Mouse (Mus musculus) urinary bladder, postnatal 14 days (tissue): Measurements from ENCODE around the gene Acsm1.
"Not testable (repeated sequence)": the region's sequence is repeated elsewhere in the genome, so short reads cannot be mapped to it uniquely, and the experiment has no call there.

Experiments used
- DNase-seq: peaks from one replicate; pipeline ENCODE4 v3.0.0; 2021; ENCODE audit warnings: low spot score

Gene Acsm1

GRCm38 (mm10) chr7:119606664-119607076 lies at the start of gene Acsm1:
TSS of gene Acsm1 (plus strand) at chr7:119607026.
- no peak for DNase-seq

DNA sequence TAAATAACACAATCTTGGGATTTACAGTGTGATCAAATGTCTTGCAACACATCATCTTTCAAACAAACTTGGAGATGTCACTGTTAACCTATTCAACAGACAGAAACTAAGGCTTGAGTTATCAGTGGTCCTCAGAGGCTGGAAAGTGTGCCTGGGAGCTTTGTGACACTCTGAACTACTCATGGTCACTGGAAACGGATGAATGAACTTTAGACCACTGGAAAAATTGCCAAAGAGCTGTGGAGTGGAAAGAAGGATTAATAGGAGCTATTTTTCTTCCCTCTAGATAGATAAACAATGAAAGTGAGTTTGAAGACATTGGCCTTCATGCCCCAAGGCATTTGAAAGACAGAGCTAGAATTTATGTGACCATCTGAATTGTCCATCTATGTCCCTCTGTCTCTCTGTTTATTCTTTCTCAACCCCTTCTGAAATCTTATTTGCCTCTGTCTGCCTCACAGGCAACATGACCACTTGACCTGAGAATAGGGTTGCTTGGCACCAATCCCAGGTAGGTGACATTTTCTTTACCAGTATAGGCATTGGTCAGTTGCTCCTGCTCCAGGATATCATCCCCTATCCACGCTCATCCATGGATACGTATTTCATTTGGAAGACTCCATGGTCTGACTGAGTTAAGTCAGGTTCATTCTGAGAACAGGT lies 46.9 kb upstream of the Acsm1 start:
- DNase-seq: no peak

DNA sequence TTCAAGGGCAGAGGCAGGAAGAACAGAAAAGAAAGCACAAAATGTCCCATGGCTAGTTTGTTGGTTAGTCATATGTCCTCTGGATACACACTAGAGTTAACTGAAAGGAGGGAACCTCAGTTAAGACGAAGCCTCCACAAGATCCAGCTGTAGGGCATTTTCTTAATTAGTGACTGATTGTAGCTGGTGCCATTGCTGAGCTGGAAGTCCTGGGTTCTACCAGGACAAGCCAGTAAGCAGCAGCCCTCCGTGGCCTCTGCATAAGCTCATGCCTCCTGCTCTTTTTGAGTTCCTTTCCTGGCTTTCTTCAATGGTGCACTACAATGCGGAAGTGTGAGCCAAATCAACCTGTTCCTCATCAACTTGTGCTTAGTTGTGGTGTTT lies 46.4 kb upstream of the Acsm1 start:
- no peak for DNase-seq

DNA sequence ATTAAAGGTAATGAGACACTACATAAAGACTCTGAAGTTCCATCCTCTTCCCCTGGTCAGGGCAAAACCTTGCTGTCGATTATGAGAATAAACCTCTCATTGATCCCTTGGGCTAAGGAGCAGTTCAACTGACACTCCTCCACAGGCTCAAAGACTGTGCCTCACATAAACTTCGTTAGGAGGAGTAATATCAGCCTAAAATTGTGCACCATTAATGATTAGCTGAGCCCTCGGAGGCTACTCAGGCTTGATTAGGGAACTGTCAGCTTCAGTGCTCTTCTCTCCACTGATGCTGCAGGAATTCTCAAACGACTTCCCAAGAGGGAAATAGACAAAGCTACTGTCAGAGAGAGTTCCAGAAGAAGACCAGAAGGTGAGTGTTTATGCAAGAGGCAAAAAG lies 45.4 kb upstream of the Acsm1 start:
- no peak for DNase-seq

DNA sequence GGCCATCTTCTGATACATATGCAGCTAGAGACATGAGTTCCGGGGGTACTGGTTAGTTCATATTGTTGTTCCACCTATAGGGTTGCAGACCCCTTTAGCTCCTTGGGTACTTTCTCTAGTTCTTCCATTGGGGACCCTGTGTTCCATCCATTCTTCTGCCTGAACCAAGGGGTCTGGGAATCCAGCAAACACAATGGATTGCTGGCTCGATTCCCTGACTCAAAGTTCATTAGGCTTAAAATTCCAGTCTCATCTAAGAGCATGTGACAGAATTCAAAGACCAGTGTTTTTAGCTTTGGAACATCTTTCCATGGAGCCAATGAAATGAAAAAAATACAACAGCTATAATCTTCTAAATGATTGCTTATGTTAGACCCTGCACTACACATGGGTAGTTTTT lies 44.4 kb upstream of the Acsm1 start:
- DNase-seq: not testable (repeated sequence)

DNA sequence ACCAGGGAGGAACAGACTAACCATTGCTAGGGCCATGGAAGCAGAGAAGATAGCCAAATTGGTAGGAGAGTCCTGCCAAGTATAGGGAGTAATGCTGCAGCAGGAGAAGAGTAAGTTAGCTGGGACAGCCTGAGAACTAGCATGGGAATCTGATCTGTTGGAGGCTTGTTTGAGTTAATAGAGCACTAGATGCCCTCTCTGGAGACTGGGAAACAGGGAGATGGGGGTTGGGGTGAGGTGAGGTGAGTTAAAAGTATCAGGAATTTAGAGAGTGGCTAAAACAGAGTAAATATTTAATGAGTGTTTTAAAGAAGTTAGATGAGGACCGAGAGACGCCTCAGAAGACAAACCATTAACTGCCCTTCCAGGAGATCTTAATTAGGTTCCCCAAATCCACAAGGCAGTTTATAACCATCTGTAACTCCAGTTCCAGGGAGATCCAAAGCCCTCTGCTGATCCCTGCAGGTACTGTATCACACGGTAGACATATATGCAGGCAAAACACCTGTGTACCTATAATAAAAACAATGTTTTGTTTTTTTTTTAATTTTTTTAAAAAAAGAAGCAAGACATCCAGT lies 12.2 kb upstream of the Acsm1 start:
- no peak for DNase-seq

DNA sequence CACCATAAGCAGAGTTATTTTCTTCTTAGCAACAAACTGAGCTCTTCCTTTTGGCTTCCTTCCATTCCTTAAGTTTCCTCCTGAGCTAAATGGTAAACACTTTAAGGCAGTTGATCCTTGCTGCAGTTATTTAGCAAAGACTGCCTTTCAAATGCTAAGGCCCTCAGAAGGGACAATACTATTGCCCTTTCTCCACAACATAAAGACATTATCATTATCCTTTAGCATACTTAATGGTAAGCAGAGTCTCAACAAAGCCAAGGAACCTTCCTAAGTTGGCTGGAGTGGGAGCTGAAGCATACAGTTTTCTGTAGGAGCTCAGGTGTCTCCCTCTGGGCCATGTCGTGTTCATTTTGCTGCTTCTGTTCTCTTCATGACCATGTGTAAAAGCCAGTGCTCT lies 11.5 kb upstream of the Acsm1 start:
- no peak for DNase-seq

GRCm38 (mm10) chr7:119596536-119596935 lies 10.3 kb upstream of the Acsm1 start:
- no peak for DNase-seq

GRCm38 (mm10) chr7:119601195-119601953 lies 5.5 kb upstream of the Acsm1 start:
- DNase-seq: no peak

- DNase-seq: no peak
Measured at GRCm38 (mm10) chr7:119601954-119602317, 4.9 kb upstream of the Acsm1 start.

- no peak for DNase-seq
Measured at GRCm38 (mm10) chr7:119604903-119605483, 1.8 kb upstream of the Acsm1 start.

DNA sequence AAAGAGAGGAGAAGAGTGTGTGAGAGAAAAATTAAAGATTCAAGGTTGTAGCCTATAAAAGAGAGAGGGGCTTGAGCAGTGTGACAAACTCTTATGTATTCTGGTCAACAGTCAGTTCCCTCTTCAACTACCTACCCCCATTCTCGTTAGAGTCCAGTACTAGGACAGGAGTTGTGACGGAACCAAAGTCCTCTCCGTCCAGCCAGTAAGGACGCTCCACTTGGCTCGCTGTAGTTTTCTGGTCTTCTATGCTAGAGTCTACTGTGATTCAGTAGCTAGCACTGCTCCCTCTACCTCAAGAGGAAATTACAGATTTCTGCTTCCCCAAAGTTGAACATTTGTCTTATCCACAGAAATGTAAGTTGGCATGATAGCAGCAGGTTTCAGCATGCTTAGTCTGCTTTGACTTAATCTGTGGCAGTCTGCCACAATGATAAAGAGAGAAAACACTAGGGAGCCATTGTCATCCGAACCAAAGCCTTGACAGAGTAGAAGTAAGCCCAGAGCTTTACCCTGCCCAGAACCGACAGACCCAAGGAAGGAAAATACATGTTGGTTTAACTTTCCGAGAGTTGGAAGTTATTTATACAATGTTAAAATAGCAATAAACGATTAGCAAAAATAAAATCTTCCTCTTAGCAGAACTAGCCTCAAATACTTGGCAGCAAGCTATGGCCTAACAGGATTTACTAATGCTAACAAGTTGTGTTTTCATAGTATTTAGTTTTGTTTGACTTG lies 731 bp upstream of the Acsm1 start:
- DNase-seq: no peak

GRCm38 (mm10) chr7:119607796-119608515 lies 1.1 kb downstream of the Acsm1 start:
- no peak for DNase-seq

DNA sequence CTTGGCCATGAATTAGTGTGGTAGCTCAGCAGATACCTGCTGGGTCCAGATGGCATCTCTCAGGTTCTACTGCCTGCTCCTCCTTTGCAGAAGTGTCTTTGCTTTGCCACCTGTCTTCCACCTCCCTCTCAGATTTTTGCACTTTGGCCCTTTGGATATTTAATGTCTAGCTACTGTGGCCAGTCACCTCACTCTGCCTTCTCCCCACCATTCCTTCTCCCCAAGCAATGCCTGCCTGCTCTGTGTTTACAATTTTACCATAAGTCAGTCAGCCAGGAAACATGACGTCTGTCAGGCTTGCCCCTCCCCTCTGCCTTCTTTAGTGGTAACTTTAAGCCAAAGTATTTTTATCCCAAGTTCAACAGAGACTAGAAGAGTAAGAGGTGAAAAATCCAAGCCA lies 9.7 kb downstream of the Acsm1 start:
- DNase-seq: no peak

DNA sequence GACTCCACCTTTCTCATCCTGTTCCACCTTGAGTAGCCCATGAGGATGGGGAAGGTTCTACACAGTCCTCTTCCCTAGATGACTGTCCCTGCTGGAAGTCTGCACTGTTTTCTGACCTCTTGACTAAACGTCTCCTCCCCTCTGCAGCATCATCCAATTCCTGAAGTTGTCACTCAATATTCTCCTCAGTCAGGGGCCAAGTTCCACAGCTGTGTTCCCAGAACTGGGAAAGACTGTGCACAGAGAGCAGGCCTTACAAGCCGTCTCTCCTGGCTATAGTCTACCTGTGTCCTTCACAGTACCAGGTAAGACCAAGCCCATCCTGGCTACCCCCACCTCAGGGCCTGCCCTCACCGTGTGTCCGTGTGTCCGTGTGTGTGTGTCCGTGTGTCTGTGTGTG lies 10.8 kb downstream of the Acsm1 start:
- no peak for DNase-seq

DNA sequence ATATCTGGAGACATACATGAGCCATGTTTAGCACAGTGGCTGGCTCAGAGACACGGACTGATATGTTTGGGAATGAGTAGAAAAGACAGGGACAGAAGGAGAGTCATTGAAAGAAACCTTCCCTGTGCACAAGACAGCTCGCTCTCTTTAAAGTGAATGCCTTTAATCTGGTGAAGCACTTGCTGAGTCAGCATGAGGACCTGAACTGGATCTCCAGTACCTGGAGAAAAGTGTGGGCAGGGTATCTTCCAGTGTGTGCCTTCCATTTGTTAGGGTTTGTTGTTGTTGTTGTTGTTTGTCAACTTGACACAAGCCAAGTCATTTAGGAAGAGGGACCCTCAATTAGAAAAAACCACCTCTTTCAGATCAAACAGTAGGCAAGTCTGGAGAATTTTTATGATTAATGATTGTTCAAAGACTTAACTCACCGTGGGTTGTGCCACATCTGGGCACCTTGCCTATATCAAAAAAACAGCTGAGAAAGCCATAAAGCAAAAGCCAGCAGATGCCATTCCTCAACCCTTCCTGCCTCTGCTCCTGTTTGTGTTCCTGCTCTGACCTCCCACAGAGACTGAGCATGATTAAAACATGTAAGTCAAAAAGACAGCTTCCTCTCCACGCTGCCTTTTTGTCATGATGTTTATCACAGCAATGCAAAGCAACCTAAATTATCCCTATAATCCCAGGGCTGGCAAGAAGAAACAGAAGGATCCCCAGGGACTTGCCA lies 11.5 kb downstream of the Acsm1 start:
- no peak for DNase-seq

DNA sequence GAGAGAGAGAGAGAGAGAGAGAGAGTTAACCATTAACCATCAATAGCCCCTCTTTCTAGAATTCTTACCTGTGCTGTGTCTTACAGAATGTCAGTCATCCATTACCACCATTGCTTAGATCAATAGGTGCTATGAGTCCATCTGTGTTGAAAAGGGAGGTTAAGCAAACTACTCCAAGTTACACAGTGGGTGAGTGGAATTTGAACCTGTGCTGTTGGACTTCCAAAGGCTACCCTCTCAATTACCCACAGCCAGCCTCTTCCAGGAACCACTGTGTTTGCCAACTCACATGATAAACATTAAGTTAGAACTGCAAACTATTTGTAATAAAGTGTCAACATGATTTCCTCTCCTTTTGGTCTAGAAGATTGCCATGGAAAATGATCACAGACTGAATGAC lies 13.3 kb downstream of the Acsm1 start:
- DNase-seq: no peak

- no peak for DNase-seq
Measured at GRCm38 (mm10) chr7:119638773-119639172, 31.9 kb downstream of the Acsm1 start.

DNA sequence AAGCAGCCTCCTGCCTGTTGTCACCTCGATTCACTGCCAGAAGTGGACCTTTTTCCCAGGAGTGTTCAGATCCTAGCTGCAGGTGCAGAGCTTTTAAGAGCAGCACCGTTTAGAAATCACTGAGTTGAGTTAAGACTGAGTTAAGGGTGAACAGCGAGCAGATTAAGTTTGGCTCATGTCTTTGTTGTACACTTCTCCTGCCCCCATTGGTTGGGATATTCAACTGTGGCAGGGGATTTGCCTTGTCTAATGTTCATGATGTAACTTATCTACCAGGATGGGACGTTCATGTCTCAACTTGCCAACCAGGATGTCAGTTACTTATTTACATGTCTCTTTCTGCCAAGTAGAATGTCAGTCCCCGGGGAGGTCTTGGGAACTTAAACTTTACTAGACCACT lies 35.5 kb downstream of the Acsm1 start:
- no peak for DNase-seq

GRCm38 (mm10) chr7:119667893-119668292 lies 61.1 kb downstream of the Acsm1 start:
- no peak for DNase-seq

- DNase-seq: no peak
Measured at GRCm38 (mm10) chr7:119670395-119670794, 63.6 kb downstream of the Acsm1 start.
